Mouse (Mus musculus): ENCODE data around the gene Gm10226. TPM values are rescaled to one million over a fixed set of nuclear protein-coding genes. Genes with fewer than 3 reads are reported as not detected.
A peak's percentile ranks its signal among the peaks of the same experiment; 100 is the strongest.
"Not testable (repeated sequence)": the region's sequence is repeated elsewhere in the genome, so short reads cannot be mapped to it uniquely, and the experiment has no call there.

Gm10226 gene
- total RNA-seq (2014; rRNA removed) (not detected in 2 replicates), polyA plus RNA-seq (2015; fragmentation: Nextera tagmentation; extraction: Ambion mirVana) (7.2 and 7.7 TPM in 2 replicates)

GRCm38 (mm10) chr17:21691560-21691959 lies at the start of gene Gm10226:
TSS of gene Gm10226 (plus strand) at chr17:21691860.
- H3K4me2 ChIP-seq (ENCODE audit: low read depth, low read length, poor library complexity, severe bottlenecking) = no peak within 1 kb of the TSS
- H3K4me3 ChIP-seq (ENCODE audit: low read depth, low read length) = no peak within 1 kb of the TSS
- no peaks in the 10 kb centered on the region for H3K9me3 ChIP-seq (ENCODE audit: low read length)
- DNase-seq (ENCODE audit: low spot score) (no peak), ATAC-seq (ENCODE audit: low FRiP score) (no peak)
- TF ChIP-seq CTCF (IDR thresholded peaks at IDR 0.05) = no peak
- H3K27ac ChIP-seq (ENCODE audit: low read depth, low read length) = no peak within 1 kb of the TSS
- no peak within 1 kb of the TSS for H3K9ac ChIP-seq (replicated peaks; ENCODE audit: low read length, poor library complexity, severe bottlenecking)
- H3K4me1 ChIP-seq (ENCODE audit: insufficient read depth, low read length) = no peaks in the 10 kb centered on the region
- peaks cover 9% of the 10 kb centered on the region; the same call in 1 of the 2 replicates for H3K36me3 ChIP-seq (ENCODE audit: insufficient read depth, low read length)
- no peaks in the 10 kb centered on the region for H3K27me3 ChIP-seq (ENCODE audit: insufficient read depth, low read length)
- 90% methylated on average over 3 of the region's 3 CpGs for WGBS

GRCm38 (mm10) chr17:21648791-21649190 lies 42.9 kb upstream of the Gm10226 start:
- no peak for TF ChIP-seq CTCF (IDR thresholded peaks at IDR 0.05)
- 81% methylated on average over 3 of the region's 3 CpGs for WGBS
- no peak for ATAC-seq (ENCODE audit: low FRiP score)

GRCm38 (mm10) chr17:21649936-21650335 lies 41.7 kb upstream of the Gm10226 start:
- peak; percentile 66 for TF ChIP-seq CTCF (IDR thresholded peaks at IDR 0.05)
- no peaks in the 10 kb centered on the region for H3K9me3 ChIP-seq (ENCODE audit: low read length)
- DNase-seq (ENCODE audit: low spot score) (peak; percentile 44), ATAC-seq (ENCODE audit: low FRiP score) (peak; percentile 76)
- 34% methylated on average over 2 of the region's 2 CpGs for WGBS
- peak overlapping the region; percentile 37 for H3K4me3 ChIP-seq (ENCODE audit: low read depth, low read length)
- peak overlapping the region; percentile 44 for H3K4me2 ChIP-seq (ENCODE audit: low read depth, low read length, poor library complexity, severe bottlenecking)
- H3K36me3 ChIP-seq (ENCODE audit: insufficient read depth, low read length) = no peaks in the 10 kb centered on the region
- H3K4me1 ChIP-seq (ENCODE audit: insufficient read depth, low read length) = no peaks in the 10 kb centered on the region
- H3K9ac ChIP-seq (replicated peaks; ENCODE audit: low read length, poor library complexity, severe bottlenecking) = no peak overlapping the region; the same call in 1 of the 2 replicates
- H3K27me3 ChIP-seq (ENCODE audit: insufficient read depth, low read length) = no peaks in the 10 kb centered on the region
- peak overlapping the region; percentile 76 for H3K27ac ChIP-seq (ENCODE audit: low read depth, low read length)

More at GRCm38 (mm10) chr17:21648791-21649190, 42.9 kb upstream of the Gm10226 start:
- Histone ChIP-seq H3K4me3 (ENCODE audit: low read depth, low read length) (no peak overlapping the region), H3K9me3 (ENCODE audit: low read length) (no peaks in the 10 kb centered on the region), H3K27ac (ENCODE audit: low read depth, low read length) (no peak overlapping the region), H3K4me2 (ENCODE audit: low read depth, low read length, poor library complexity, severe bottlenecking) (no peak overlapping the region), H3K4me1 (ENCODE audit: insufficient read depth, low read length) (no peaks in the 10 kb centered on the region), H3K9ac (replicated peaks; ENCODE audit: low read length, poor library complexity, severe bottlenecking) (no peak overlapping the region), H3K27me3 (ENCODE audit: insufficient read depth, low read length) (no peaks in the 10 kb centered on the region), H3K36me3 (ENCODE audit: insufficient read depth, low read length) (no peaks in the 10 kb centered on the region)
- no peak for DNase-seq (ENCODE audit: low spot score)

GRCm38 (mm10) chr17:21650364-21650907 lies 41.2 kb upstream of the Gm10226 start, which contains the start of gene Zfp983:
TSS of gene Zfp983 (plus strand) at chr17:21650624.
- Histone ChIP-seq H3K4me3 (ENCODE audit: low read depth, low read length) (peak within 1 kb of the TSS; percentile 37), H3K27ac (ENCODE audit: low read depth, low read length) (peak within 1 kb of the TSS; percentile 76), H3K4me2 (ENCODE audit: low read depth, low read length, poor library complexity, severe bottlenecking) (peak within 1 kb of the TSS; percentile 44)
- H3K27me3 ChIP-seq (ENCODE audit: insufficient read depth, low read length); H3K9ac ChIP-seq (replicated peaks; ENCODE audit: low read length, poor library complexity, severe bottlenecking); H3K36me3 ChIP-seq (ENCODE audit: insufficient read depth, low read length); H3K4me1 ChIP-seq (ENCODE audit: insufficient read depth, low read length); H3K9me3 ChIP-seq (ENCODE audit: low read length): not testable (repeated sequence)
- DNase-seq (ENCODE audit: low spot score) (peak; percentile 86), ATAC-seq (ENCODE audit: low FRiP score) (peak; percentile 99)
- under 1% methylated on average over 17 of the region's 17 CpGs for WGBS

GRCm38 (mm10) chr17:21678826-21679225 lies 12.8 kb upstream of the Gm10226 start:
- H3K36me3 ChIP-seq (ENCODE audit: insufficient read depth, low read length); H3K9ac ChIP-seq (replicated peaks; ENCODE audit: low read length, poor library complexity, severe bottlenecking); H3K4me1 ChIP-seq (ENCODE audit: insufficient read depth, low read length); H3K9me3 ChIP-seq (ENCODE audit: low read length); ATAC-seq (ENCODE audit: low FRiP score); H3K4me2 ChIP-seq (ENCODE audit: low read depth, low read length, poor library complexity, severe bottlenecking); DNase-seq (ENCODE audit: low spot score); H3K27ac ChIP-seq (ENCODE audit: low read depth, low read length); H3K27me3 ChIP-seq (ENCODE audit: insufficient read depth, low read length); H3K4me3 ChIP-seq (ENCODE audit: low read depth, low read length): not testable (repeated sequence)
- 27% methylated on average over 1 of the region's 1 CpGs for WGBS

- DNase-seq (ENCODE audit: low spot score) (peak; percentile 88), ATAC-seq (ENCODE audit: low FRiP score) (peak; percentile 98)
- H3K27ac ChIP-seq (ENCODE audit: low read depth, low read length) = peak overlapping the region; percentile 21; the same call in 1 of the 2 replicates
- peak overlapping the region; percentile 47 for H3K4me2 ChIP-seq (ENCODE audit: low read depth, low read length, poor library complexity, severe bottlenecking)
- H3K4me3 ChIP-seq (ENCODE audit: low read depth, low read length) = peak overlapping the region; percentile 42
- H3K9ac ChIP-seq (replicated peaks; ENCODE audit: low read length, poor library complexity, severe bottlenecking) = peak overlapping the region; percentile 46; the same call in 1 of the 2 replicates
- H3K36me3 ChIP-seq (ENCODE audit: insufficient read depth, low read length) = no peaks in the 10 kb centered on the region
- TF ChIP-seq CTCF (IDR thresholded peaks at IDR 0.05) = peak; percentile 74
- H3K9me3 ChIP-seq (ENCODE audit: low read length) = no peaks in the 10 kb centered on the region
- WGBS = 4% methylated on average over 9 of the region's 9 CpGs
- no peaks in the 10 kb centered on the region for H3K4me1 ChIP-seq (ENCODE audit: insufficient read depth, low read length)
- no peaks in the 10 kb centered on the region for H3K27me3 ChIP-seq (ENCODE audit: insufficient read depth, low read length)
Measured at GRCm38 (mm10) chr17:21679273-21680018, 12.2 kb upstream of the Gm10226 start.

- Histone ChIP-seq H3K27ac (ENCODE audit: low read depth, low read length) (peak overlapping the region; percentile 21; the same call in 1 of the 2 replicates), H3K4me3 (ENCODE audit: low read depth, low read length) (peak overlapping the region; percentile 42), H3K9ac (replicated peaks; ENCODE audit: low read length, poor library complexity, severe bottlenecking) (peak overlapping the region; percentile 46; the same call in 1 of the 2 replicates), H3K4me2 (ENCODE audit: low read depth, low read length, poor library complexity, severe bottlenecking) (peak overlapping the region; percentile 47)
- H3K36me3 ChIP-seq (ENCODE audit: insufficient read depth, low read length); DNase-seq (ENCODE audit: low spot score); H3K27me3 ChIP-seq (ENCODE audit: insufficient read depth, low read length); H3K4me1 ChIP-seq (ENCODE audit: insufficient read depth, low read length); H3K9me3 ChIP-seq (ENCODE audit: low read length): not testable (repeated sequence)
- under 1% methylated on average over 10 of the region's 10 CpGs for WGBS
- peak; percentile 85; the same call in 1 of the 2 replicates for ATAC-seq (ENCODE audit: low FRiP score)
Measured at GRCm38 (mm10) chr17:21680019-21680376, 11.7 kb upstream of the Gm10226 start.

Data from midbrain, postnatal 0 days (tissue).